Mouse (Mus musculus): ENCODE results near the gene Krt13.

DNA sequence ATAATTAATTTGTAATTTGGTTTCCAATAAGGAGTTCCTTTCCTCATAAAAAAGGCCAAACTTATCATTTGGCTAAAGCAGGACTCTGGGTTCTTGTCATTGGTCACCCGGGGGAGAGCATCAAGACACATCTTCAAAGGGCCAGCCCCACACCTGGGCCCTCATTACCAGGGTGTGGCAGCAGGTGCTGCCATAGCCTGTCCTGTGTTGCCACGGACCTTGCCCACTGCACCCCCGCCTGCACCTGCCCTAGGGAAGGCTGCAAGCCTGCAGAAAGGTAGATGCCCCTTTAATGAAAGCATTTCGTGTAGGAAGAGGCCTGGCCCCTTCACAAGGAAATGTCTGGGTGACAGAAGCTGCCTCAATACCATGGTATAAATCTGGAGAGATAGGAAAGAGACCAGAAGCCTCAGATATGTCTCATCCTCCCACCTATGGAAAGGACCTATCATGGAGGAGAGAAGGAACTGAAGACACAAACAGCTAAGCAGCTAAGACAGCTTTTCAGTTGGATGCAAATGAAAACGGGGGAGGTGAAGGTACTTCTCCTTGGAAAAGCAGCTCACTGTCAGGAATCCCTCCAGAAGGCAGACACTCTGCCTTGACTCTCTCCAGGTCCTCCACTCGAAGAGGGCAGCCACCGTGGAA is 32.9 kb downstream of the Krt13 start:
- no peak for TF ChIP-seq CTCF (IDR thresholded peaks at IDR 0.05; ENCODE audit: low read depth)
- no peak for TF ChIP-seq EP300 (IDR thresholded peaks at IDR 0.05; ENCODE audit: low read depth)
